Comparison of ENCODE assay signal across 8 mouse cellular contexts in the genomic region with DNA sequence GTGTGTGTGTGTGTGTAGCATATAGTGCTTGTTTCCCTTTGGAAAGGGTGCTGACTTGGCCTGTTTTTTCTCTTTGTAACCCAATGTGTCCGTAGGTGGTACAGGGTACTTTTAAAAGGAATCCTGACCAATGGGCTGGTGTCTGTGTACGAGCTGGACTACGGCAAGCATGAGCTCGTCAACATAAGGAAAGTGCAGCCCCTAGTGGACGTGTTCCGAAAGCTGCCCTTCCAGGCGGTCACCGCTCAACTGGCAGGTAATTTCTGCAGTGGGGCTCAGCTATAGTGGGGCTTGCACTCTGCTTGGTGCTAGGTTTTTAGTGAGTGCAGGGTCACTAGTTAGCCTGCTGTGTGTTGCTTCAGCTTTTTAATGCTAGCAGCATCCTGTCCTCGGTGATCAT. TPM values are rescaled to one million over a fixed set of nuclear protein-coding genes. Genes with fewer than 3 reads are reported as not detected.
DNase-seq lines count a peak whose midpoint lies in the region; ATAC-seq and TF ChIP-seq lines count a peak whose summit lies in the region.
"Had no signal": no experiment of that assay in that cellular context is flagged by ENCODE, and none has a peak within 500 bp of the region (broad histone marks: within the 10 kb centered on the region; RNA-seq: fewer than 3 reads in every experiment).

No protein-coding gene starts in this region.

- H3K4me1 ChIP-seq in hindbrain, embryonic 11.5 days (replicated peaks; ENCODE audit: control insufficient read depth, insufficient read depth, low read length): no peaks in the 10 kb centered on the region
- no peaks in the 10 kb centered on the region for H3K4me1 ChIP-seq in hindbrain, embryonic 14.5 days (replicated peaks; ENCODE audit: control insufficient read depth, insufficient read depth, low read length)
- H3K4me1 ChIP-seq in E14TG2a.4 (replicated peaks; ENCODE audit: low read depth, low read length): 0 out of 2 replicates have a peak, but pooled peaks cover 2% of the 10 kb centered on the region
- H3K4me1 ChIP-seq in limb, embryonic 11.5 days (ENCODE audit: control insufficient read depth, insufficient read depth, low read length): no peaks in the 10 kb centered on the region

- H3K27ac ChIP-seq in hindbrain, embryonic 11.5 days (ENCODE audit: low read depth, low read length): no peak overlapping the region
- H3K27ac ChIP-seq in hindbrain, embryonic 14.5 days: no peak overlapping the region
- H3K27ac ChIP-seq in limb, embryonic 11.5 days (replicated peaks; ENCODE audit: low read depth, low read length): no peak overlapping the region

- intact Hi-C loops in left cerebral cortex, postnatal 25 days (cut with DNase I): no loop called here

- peak; percentile 46 for DNase-seq in hindbrain, embryonic 11.5 days (ENCODE audit: low spot score)
- DNase-seq in hindbrain, embryonic 14.5 days (ENCODE audit: low spot score): no peak
- peak; percentile 60 for DNase-seq in ZHBTc4 (ENCODE audit: low read depth, low spot score)
- DNase-seq in limb, embryonic 11.5 days (ENCODE audit: low spot score): peak; percentile 63
- no peak for DNase-seq in layer of hippocampus, postnatal 25 days (ENCODE audit: extremely low spot score in 1 of 2, low spot score in 1 of 2)
- no peak for DNase-seq in left cerebral cortex, postnatal 25 days (ENCODE audit: low spot score in 2 of 2)

- H3K4me2 ChIP-seq in hindbrain, embryonic 11.5 days (replicated peaks; ENCODE audit: low read depth, low read length): no peak overlapping the region
- no peak overlapping the region for H3K4me2 ChIP-seq in hindbrain, embryonic 14.5 days (replicated peaks)
- H3K4me2 ChIP-seq in limb, embryonic 11.5 days (ENCODE audit: low read depth, severe bottlenecking): no peak overlapping the region
- H3K4me2 ChIP-seq: neural tube, embryonic 13.5 days had no signal

- no peak overlapping the region for H3K9ac ChIP-seq in hindbrain, embryonic 11.5 days (ENCODE audit: low read depth, low read length)
- no peak overlapping the region for H3K9ac ChIP-seq in hindbrain, embryonic 14.5 days
- no peak overlapping the region for H3K9ac ChIP-seq in limb, embryonic 11.5 days (ENCODE audit: low read length)
- H3K9ac ChIP-seq: neural tube, embryonic 13.5 days had no signal

- WGBS in hindbrain, embryonic 11.5 days: 42% methylated on average over 9 of the region's 9 CpGs
- WGBS in hindbrain, embryonic 14.5 days: 61% methylated on average over 9 of the region's 9 CpGs
- WGBS in limb, embryonic 11.5 days: 55% methylated on average over 9 of the region's 9 CpGs

- no peaks in the 10 kb centered on the region for H3K27me3 ChIP-seq in hindbrain, embryonic 11.5 days (ENCODE audit: control insufficient read depth, insufficient read depth, low read length)
- no peaks in the 10 kb centered on the region for H3K27me3 ChIP-seq in hindbrain, embryonic 14.5 days (ENCODE audit: control insufficient read depth, insufficient read depth, low read length)
- peaks cover 10% of the 10 kb centered on the region; the same call in 1 of the 2 replicates for H3K27me3 ChIP-seq in E14TG2a.4 (ENCODE audit: insufficient read depth, low read length)
- H3K27me3 ChIP-seq in limb, embryonic 11.5 days (ENCODE audit: control insufficient read depth, insufficient read depth, low read length): no peaks in the 10 kb centered on the region
- H3K27me3 ChIP-seq: neural tube, embryonic 13.5 days had no signal

- H3K4me3 ChIP-seq in hindbrain, embryonic 11.5 days (ENCODE audit: low read depth, low read length): no peak overlapping the region
- H3K4me3 ChIP-seq in hindbrain, embryonic 14.5 days (replicated peaks; ENCODE audit: low read length): no peak overlapping the region
- no peak overlapping the region for H3K4me3 ChIP-seq in E14TG2a.4 (replicated peaks; ENCODE audit: low read length)
- no peak overlapping the region for H3K4me3 ChIP-seq in limb, embryonic 11.5 days (ENCODE audit: low read depth, low read length)
- H3K4me3 ChIP-seq: neural tube, embryonic 13.5 days had no signal

- H3K36me3 ChIP-seq in hindbrain, embryonic 11.5 days (ENCODE audit: control insufficient read depth, insufficient read depth, low read length): no peaks in the 10 kb centered on the region
- H3K36me3 ChIP-seq in hindbrain, embryonic 14.5 days (replicated peaks; ENCODE audit: control insufficient read depth, insufficient read depth): no peaks in the 10 kb centered on the region
- no peaks in the 10 kb centered on the region for H3K36me3 ChIP-seq in E14TG2a.4 (ENCODE audit: insufficient read depth, low read length)
- H3K36me3 ChIP-seq in limb, embryonic 11.5 days (ENCODE audit: control insufficient read depth, insufficient read depth, low read length): no peaks in the 10 kb centered on the region
- H3K36me3 ChIP-seq: neural tube, embryonic 13.5 days had no signal

- ATAC-seq in hindbrain, embryonic 11.5 days (ENCODE audit: low FRiP score): no peak
- ATAC-seq in hindbrain, embryonic 14.5 days (ENCODE audit: low FRiP score): no peak
- ATAC-seq in limb, embryonic 11.5 days (ENCODE audit: insufficient number of reproducible peaks, low FRiP score, low TSS enrichment, low read depth): no peak

- TF ChIP-seq CTCF in E14TG2a.4 (conservative IDR thresholded peaks at IDR 0.05; ENCODE audit: low read length): peak; percentile 19

- H3K9me3 ChIP-seq in hindbrain, embryonic 11.5 days (ENCODE audit: control insufficient read depth, low read length): no peaks in the 10 kb centered on the region
- H3K9me3 ChIP-seq in hindbrain, embryonic 14.5 days (ENCODE audit: control insufficient read depth, low read length): no peaks in the 10 kb centered on the region
- no peaks in the 10 kb centered on the region for H3K9me3 ChIP-seq in E14TG2a.4 (ENCODE audit: low read length)
- H3K9me3 ChIP-seq in limb, embryonic 11.5 days (ENCODE audit: control insufficient read depth, low read length): no peaks in the 10 kb centered on the region
- H3K9me3 ChIP-seq: neural tube, embryonic 13.5 days had no signal

RNA-seq across cellular contexts. Expression of a gene that starts 9.2 kb away (rescaled TPM):
- polyA plus RNA-seq in hindbrain, embryonic 11.5 days (2014; fragmentation: Nextera tagmentation; extraction: Ambion mirVana): 3.6 and 4.9 TPM in 2 replicates
- 1.9 TPM in 2 replicates for polyA plus RNA-seq in hindbrain, embryonic 14.5 days (2014; fragmentation: Nextera tagmentation; extraction: Ambion mirVana)
- polyA plus RNA-seq in limb, embryonic 11.5 days (2014; fragmentation: Nextera tagmentation; extraction: Ambion mirVana): 2.1 and 3.5 TPM in 2 replicates
- 10 to 100 TPM; 20.7 to 20.9 TPM for total RNA-seq in layer of hippocampus, postnatal 25 days (2021)
- total RNA-seq in left cerebral cortex, postnatal 25 days (2021): 10 to 100 TPM; 39.6 to 48.7 TPM

Comparison
In these comparisons a context has a peak if more than half of its experiments do, and no peak if none do; other contexts are left out.
1. DNase-seq: peak in hindbrain, embryonic 11.5 days (single experiment), ZHBTc4 (single experiment) and limb, embryonic 11.5 days (single experiment); none in hindbrain, embryonic 14.5 days (single experiment), layer of hippocampus, postnatal 25 days (0 of 2) and left cerebral cortex, postnatal 25 days (0 of 2).